Mouse (Mus musculus) right cerebral cortex, postnatal 25 days (tissue): Measurements from ENCODE around the gene Rfx3.

Experiments used
- DNase-seq: peaks from one replicate; pipeline ENCODE4 v3.0.0; 2022

Gene Rfx3

DNA sequence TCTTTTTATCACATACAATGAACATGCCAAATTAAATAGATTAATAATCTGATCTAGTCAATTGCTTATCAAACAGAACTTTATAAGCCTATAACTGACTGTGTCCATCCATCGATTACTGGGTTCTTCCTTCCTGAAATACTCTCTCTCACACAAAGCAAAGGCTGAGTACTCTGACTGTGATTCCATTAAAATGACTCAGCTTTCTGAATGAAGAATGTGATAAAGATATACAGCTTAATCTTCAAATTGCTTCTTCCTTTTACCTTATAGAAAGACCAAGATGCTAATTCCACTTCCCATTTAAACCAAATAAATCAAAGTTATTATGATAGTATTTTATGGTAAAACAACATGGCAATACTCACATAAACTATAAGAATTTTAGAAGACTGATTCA is 105.8 kb downstream of the Rfx3 start:
- DNase-seq: no peak

DNA sequence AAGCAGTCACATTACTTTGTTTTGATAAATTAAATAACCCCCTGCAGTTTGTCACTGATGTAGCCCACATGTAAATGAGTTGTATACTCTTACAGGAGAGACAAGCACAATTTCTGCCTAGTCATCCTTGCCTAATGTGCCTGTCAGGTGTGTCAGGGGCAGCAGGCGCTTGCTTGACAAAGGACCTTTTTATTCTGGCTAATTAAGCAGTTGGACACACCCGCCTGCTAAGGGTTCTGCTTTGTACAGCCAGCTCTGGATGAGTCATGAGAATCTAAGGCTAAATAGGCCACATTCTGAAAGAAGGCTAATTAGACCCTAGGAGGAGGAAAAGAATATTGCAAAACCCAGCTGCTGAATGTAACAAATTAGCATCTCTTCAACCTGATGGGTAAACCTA is 106.3 kb downstream of the Rfx3 start:
- DNase-seq: no peak

DNA sequence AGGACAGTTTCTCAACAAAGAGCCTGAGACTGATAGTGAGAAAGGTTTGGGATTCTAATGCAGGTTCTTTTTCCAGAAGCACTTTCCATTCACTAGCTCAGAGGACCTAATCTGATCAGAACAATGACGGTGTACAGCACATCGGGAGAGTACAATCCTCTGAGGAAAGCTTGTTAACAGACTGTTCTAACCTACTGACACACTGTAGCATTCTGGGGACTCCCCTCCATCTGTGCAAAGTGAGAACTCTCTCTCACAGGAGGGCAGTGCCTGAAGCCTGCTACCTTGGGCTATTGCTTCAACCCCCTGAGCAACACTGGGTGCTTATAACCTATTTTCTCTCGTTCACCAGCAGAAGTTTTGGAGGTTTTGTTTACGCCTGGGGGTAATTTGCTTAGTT is 106.8 kb downstream of the Rfx3 start:
- no peak for DNase-seq

DNA sequence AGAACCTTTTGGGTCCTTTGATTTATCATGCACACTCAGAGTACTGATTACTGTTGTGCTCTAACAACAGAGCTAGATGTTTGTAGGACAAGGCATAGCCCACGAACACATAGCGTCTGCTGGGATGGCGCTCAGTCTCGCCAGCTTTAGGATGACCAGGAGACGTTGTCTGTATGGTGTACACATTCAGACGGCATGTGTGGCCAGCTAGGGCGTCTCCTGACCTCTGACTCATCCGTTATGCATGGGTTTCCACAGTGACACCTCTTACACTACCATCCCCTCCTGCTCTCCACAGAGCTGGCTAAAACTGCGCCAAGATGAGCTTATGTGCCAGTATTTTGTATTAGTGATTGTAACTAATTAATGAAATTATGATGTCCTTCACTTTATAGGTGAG is 108.4 kb downstream of the Rfx3 start:
- no peak for DNase-seq

DNA sequence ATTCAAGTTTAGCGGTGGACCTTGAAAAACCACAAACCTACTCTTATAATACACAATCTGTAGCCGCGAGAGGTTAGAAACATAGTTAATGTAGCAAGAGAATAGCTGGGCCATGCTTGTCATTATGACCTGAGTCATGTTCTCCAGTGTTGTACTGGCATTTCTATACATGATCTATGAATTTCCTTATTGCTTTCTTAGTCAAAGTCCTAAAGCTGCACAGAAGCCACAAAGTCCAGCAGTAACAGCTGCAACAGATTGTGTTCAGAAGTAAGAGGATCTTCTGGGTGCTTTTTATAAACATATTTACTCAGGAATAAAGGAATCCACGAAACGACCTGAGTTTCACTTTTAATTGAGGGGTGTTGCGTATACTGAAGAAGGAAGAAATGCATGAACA is 109.3 kb downstream of the Rfx3 start:
- DNase-seq: no peak

DNA sequence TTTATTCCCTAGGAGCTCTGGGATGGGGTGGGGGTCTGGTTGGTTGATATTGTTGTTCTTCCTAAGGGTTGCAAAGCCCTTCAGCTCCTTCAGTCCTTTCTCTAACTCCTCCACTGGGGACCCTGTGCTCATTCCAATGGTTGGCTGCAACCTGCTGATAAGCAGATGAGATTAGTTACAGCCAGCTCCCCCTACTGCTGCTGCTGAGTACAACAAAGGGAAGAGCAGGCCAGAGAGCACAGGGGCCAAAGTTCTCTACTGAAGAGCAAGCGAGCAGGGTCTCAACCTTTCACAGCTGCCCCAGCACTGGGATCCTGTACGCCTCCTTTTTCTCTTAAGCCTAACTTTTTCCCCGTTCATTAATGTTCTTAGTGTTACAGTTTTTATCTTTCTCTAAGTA is 126.4 kb downstream of the Rfx3 start:
- DNase-seq: no peak

DNA sequence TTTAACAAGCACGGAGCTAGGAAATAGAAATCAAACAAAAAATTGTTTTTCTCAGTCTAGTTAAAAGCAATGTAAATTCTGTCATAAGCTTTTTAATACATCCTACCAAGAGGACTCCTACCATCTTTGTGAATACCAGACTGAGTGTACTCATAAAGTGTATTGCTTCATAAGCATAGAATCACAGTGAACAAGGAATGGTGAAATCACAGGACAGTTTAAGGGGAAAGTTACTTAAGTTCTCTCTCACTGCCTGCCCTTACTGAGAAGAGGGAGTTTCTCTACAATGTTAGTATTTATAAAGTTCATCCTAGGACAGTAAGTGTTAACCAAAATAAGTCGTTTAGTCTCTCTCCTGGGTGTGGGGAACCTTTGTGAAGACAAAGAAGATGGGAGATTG is 133.5 kb downstream of the Rfx3 start:
- DNase-seq: no peak

DNA sequence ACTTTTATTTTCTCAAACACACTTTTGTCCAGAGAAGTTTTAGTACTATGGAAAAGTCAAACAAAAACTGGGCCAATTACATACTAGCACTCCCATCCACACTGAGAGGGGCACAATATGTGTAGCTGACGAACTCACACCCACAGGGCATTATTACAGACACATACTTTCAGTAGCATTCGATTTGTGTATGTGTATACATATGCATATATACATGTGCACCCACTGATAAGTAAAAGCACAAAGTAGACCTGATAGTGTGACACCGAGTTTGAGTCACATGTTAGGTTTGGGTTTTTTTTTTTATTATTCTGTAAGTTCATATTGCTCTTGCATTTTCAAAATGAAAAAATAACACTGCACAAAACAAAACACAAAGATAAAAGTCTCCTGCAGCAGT is 140.2 kb downstream of the Rfx3 start:
- DNase-seq: no peak

DNA sequence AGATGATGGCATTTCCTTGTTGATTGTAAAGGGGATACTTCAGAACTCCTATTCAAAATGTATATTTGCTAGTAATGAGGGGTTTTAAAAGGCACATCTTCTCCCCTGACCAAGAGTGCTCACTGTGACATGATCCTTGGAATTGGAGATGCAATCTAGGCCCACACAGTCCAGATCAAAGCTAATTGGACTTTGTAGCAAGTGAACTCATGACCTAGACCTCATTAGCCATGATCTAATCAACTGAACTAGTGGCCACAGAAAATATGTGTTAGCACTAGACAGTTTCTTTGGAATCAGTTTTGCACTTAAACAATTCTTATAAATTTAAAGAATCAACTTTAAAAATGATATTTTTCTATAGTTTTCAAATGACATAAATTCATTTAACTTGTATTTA is 151.3 kb downstream of the Rfx3 start:
- no peak for DNase-seq

DNA sequence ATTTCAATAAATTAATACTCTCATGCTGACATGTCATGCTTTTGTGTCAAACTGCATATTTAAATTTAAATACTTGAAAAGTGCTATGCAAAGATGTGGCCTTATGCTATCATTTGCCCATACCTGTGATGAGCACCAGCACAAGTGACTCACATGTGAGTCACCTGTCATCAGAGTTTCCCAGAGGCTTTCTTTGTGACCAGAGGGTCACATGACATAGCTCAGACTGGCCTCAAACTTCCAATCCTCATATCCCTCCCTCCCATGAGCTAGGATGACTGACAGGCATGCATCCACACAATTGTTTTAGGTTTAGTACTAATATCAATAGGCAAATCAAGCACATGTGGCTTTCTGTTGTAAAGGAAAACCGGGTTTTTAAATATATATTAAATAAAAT is 162.0 kb downstream of the Rfx3 start:
- DNase-seq: no peak

DNA sequence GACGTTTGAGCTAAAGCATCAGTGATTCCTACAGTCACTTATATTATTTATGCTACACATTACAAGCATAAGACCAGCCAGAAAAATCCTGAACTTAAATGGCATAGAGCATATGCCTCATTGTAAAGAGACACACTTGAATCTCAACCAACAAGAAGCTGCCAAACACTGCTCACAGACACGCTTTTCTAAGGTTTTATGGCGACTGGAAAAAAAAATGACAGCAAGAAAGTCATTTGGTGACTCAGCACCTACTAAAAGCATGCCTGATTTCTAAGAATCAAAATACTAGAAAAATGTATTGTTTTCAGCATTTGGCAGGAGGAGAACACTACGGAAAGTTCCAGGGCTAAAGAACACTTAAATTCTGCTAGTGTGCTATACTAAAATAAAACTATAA is 163.9 kb downstream of the Rfx3 start:
- DNase-seq: no peak

DNA sequence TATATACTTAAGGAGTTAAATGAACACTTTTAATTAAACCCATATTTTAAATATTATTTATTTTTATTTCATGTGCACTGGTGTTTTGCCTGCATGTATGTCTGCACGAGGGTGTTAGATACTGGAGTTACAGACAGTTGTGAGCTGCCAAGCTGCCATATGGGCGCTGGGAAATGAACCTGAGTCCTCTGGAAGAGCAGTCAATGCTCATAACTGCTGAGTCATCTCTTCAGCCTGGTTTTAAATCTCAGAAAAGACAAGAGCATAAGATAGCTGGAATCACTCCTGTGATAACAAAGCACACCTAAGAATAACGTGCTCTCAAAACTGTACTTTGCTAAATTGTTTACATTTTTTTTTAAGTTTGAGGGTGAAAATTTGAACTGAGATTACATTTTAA is 172.3 kb downstream of the Rfx3 start:
- no peak for DNase-seq

DNA sequence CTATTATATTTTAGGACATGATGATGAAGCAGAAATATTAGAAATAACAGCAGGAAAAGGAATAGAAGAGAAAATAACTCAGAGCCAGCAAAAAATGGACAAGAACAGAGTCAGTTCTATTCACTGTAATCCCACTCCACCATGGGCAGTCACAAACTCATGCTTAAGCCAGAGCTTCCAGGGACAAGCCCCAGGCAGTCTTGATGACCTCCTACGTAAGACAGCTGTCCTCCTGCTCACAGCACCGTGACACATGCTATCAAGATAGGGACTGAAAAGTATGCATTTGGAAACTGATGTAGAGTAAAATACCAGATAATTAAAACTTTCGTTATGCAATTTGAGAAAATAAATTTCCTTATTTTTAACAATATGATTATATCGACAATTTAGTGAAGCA is 172.9 kb downstream of the Rfx3 start:
- DNase-seq: no peak

DNA sequence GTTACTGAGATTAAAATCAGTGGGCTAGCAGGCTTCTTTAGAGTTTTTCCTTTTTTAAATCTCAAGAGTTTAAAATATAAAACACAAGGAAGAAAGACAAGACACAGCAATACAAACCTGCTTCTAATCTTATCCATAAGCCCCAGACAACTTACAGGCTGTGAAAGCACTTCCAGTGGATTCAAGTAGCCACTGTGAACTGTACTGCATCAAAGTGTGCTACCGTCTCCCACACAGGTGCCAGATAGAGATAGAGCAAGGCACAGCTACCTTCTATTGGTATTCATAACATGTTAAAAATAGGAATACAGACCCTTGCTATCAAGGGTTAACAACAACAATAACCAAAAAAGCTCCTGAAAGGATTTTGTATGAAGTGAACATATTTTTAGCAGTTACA is 178.5 kb downstream of the Rfx3 start:
- no peak for DNase-seq

DNA sequence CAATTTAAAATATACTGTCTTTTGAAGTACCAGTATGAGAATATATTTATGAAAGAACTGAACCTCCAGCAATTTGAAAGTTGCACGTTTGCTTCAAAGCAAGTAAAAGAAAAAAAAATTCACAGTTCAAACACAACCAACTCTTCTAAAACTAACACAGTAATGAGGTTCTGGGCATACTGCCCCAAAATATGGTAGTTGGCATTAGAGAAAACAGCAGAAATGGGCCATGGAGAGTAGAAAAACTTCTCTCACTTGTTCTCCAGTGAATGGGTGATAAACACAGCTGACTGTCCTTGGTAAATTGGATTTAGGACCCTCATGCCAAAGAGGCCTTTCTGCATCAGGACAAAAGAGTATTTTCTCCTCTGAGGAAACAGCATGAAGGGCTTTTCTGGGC is 182.7 kb downstream of the Rfx3 start:
- DNase-seq: no peak

DNA sequence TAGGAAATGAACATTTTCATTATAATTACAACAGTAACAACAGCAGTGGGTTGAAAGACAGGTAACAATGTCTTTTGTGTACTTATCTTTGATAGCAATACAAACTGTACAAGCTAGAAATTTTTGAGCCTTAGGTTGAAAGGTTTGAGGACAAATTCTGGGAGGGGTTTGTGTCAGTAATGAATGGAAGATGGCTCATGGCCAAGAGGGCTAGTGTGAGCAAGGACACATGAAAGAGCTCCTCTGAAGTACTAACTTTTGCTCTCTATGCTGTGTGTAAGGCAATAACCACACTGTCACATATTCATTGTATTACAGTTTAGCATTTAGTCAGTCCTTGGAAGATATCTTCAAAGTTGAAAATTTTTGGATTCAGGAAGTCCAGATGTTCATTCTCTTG is 193.3 kb downstream of the Rfx3 start:
- DNase-seq: no peak

DNA sequence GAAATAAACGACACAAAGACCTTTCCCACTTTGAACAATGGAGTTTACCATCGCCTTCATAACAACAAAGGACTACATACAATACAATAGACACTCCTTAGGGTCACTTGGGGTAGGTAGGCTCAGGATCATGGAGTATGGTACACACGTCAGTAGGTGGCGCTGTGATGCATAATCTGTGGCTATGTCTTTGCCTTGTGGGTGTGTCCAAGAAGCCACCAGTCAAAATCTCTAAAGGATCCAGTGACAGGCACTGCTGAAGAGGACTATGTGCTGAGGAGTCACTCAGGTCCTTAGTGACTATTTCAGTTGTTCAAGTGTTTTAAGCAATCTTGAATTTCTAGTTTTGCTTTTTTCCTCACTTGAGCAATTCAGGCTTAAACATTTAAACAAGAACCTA is 230.9 kb downstream of the Rfx3 start:
- no peak for DNase-seq

DNA sequence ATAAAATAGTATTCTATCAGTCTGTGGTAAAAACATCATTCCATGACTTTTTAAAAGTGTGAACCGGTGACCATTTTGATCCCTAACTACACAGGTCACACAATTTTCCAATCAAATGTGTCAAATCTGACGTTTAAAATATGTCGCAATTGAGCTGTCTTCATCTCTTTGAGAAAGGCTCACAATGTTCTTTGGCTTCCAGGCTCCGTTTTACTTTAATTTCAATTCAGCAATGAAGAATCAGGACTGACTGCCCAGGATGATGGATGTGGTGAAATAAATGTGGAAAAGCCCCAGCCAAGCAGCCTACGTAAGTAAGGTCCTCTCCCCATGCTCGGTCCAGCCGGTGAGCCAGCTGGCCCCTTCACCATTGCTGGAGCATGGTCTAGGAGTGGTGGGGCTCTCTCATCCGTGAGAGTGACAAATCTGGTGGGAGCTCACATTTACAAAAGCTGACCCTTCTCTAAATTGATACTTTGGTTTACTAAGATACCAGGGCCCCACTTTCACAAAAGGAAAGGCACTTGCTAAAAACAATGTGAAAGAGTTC is 240.2 kb downstream of the Rfx3 start:
- DNase-seq: no peak

DNA sequence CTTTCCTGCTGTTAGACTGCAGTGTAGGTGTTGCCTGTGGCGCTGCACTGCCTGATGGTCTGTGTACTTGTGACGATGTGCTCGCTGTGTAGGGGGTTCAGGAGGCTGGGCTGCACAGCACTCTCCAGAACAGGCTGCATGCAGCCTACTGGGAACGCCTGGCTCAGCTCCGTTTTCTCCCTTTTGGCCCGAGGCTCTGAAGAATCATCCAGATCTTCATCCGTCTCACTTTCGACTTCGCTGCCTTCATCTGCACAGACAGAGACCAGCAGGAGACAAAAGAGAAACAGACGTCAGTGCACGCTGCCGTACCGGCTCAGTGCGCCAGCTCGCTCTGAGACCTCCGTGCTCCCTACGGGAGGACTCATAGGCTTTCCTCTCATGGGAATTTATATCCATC is 242.5 kb downstream of the Rfx3 start:
- DNase-seq: no peak

DNA sequence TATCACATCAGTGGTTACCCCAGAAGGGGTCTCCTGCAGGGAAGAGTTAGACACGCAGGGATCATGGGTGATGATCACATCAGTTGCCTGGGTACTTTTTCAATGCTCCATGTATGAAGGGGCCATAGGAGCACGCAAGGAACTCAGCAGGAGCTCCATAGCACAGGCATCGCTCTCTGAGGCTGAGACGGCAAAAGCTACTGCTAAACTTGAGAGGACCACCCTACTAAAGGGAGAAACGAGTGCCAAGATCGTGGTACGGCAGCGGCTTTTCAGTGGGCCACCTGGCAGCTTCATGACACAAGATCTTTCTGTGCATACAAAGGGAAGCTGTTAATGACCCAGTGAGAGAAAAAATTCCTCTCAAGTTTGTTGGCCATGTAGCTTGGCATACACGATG is 250.7 kb downstream of the Rfx3 start:
- DNase-seq: no peak

DNA sequence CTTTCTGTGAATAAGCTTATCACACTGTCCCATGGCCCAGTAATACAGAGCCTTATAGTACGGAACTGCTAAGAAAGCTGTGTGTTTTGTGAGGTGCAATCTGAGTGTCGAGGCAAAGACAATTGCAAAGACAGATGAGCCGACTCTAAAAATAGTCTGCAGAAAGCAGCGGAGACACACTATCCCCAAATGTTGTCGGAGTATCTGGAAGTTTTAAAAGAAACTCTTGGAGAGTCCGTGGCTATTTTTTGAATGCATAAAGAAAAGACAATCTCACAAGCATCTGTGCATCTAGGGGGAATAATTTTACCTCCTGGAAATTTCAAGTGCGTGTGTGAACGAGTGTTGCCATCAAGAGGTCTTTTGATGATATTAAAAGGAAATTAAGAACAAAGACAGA is 251.6 kb downstream of the Rfx3 start:
- DNase-seq: no peak

DNA sequence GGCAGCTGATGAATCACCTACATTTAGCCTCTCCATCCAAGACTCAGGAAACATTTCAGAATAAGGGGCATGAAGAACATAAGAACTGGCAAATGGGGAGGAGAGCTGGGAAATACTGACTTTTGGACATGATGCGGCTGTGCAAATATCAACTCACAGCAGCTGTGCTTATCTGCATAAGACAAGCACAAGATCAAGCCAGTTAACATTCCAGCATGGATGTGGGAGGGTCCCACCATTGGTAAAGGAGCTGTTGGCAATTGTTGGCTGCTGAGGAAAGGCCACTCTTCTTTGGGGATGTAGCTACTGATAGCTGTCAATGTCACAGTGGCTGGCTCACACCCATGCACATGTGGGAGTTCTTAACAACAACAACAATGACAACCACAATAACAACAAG is 263.7 kb downstream of the Rfx3 start:
- no peak for DNase-seq

DNA sequence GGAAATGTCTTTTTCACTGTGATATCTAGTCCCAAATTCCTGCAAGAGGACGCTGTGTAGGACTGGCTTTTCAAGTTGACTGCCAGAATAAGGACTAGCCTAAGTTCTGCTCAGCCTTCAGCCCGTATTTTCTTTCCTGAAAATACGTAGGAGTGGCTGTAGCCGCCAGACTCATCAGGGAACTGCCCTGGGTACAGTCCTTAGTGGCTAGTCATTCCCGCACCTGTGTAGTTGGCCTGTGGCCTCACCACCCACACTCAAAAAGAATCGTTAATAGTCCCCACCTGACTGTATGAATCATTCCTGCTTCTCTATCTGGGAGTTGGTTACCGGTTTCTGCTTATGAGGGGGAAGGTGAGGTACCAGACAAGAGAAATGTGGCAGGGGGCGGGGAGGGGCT is 272.1 kb downstream of the Rfx3 start:
- no peak for DNase-seq

DNA sequence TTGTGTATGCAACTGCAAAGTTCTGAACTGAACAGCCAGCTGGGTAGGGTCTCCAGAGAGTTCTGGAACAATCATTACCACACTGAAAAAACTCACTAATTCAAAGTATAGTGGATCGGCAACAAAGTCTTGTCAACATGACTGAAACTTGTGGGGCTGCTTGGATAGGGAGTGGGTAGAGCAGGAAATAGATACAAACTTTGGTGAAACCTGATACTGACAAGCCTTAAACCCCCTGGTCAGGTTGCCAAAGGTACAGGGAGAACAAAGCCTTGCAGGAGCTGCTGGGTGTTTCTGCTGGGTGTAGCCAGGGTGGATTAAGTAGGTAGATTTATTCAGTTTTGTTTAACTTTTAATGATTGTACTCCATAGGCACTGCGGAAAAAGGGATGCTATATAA is 274.4 kb downstream of the Rfx3 start:
- DNase-seq: no peak

DNA sequence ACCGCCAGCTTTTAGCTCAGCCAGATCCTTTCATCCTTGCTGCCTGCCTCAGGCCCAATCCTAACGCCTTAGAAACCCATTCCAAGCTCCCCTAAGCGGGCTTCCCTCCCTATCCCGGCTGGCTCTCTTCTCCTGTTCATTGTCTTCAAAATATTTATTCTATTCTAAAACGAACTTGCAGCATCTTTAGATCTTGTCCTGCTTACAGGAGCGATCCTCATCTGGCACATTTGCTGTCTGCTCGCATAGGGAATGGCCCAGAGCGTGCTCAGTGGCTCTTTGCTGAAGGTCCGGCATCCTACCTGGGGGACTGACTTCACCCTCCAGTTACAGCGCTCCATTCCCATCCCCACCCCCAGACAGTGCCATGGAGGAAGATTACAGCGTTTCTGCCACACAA is 292.0 kb downstream of the Rfx3 start:
- DNase-seq: no peak

DNA sequence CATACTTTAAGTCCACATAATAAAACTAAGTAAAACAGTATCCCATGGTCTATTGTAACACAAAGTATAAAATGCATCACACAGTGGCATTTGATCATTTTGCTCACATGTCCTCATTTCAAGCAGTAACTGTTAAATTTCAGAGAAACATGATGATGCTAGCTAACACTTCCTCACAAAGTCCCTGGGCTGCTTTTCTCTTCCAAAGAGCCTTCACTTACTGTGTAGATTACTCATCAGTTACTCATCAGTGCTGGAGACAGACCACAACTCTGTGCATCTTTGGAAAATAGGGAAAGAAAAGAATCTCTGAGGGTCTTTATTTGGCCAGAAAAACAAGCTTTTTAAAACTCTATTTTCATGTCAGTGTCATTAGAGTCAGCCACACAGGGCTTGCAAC is 294.7 kb downstream of the Rfx3 start:
- DNase-seq: no peak
